Mouse (Mus musculus) heart, embryonic 16.5 days (tissue): ENCODE data around the gene Fscn1. TPM values are rescaled to one million over a fixed set of nuclear protein-coding genes. Genes with fewer than 3 reads are reported as not detected.

Experiments used
- ATAC-seq: fragments of 200-750 bp; cut with Nextera tagmentation; replicated peaks from 2 replicates; pipeline ENCODE4 v1.8.0; 2017; ENCODE audit warnings: moderate number of reproducible peaks; ENCODE audit not compliant: insufficient read depth, low FRiP score; ENCODE audit errors: extremely low read depth
- H3K27ac ChIP-seq: fragments of 300-500 bp; sonication (generic); 2 replicates; pipeline ENCODE4 v1.5.1; 2014; ENCODE audit warnings: mild to moderate bottlenecking, low read length, control low read depth, moderate library complexity
- H3K27me3 ChIP-seq: fragments of 300-500 bp; sonication (generic); 2 replicates; pipeline ENCODE4 v1.6.1; 2014; ENCODE audit warnings: low read length, mixed read lengths; ENCODE audit not compliant: control insufficient read depth, insufficient read depth
- H3K36me3 ChIP-seq: fragments of 300-500 bp; sonication (generic); 2 replicates; pipeline ENCODE4 v1.6.1; 2014; ENCODE audit not compliant: control insufficient read depth, insufficient read depth
- H3K4me1 ChIP-seq: fragments of 300-500 bp; sonication (generic); 2 replicates; pipeline ENCODE4 v1.6.1; 2014; ENCODE audit warnings: low read length, mixed read lengths; ENCODE audit not compliant: control insufficient read depth, insufficient read depth
- H3K4me2 ChIP-seq: fragments of 300-500 bp; sonication (generic); 2 replicates; pipeline ENCODE4 v1.6.1; 2014; ENCODE audit warnings: low read depth, mild to moderate bottlenecking, control low read depth, low read length
- H3K4me3 ChIP-seq: fragments of 300-500 bp; sonication (generic); 2 replicates; pipeline ENCODE4 v1.5.1; 2014; ENCODE audit warnings: mild to moderate bottlenecking, control low read depth, low read length
- H3K9ac ChIP-seq: fragments of 300-500 bp; sonication (generic); 2 replicates; pipeline ENCODE4 v1.6.1; 2014; ENCODE audit warnings: low read length, control low read depth
- H3K9me3 ChIP-seq: fragments of 300-500 bp; sonication (generic); replicated peaks from 2 replicates; pipeline ENCODE4 v1.6.1; 2016; ENCODE audit warnings: low read length; ENCODE audit not compliant: control insufficient read depth
- WGBS: fragments of 180-500 bp; shearing (Covaris S2); extraction: QIAGEN DNeasy Blood & Tissue Kit; methylation state at CpG from one replicate; pipeline ENCODE4 v1.1.7; 2014; 5-methylcytosine and 5-hydroxymethylcytosine counted together
- polyA plus RNA-seq: library from polyadenylated mRNA; unstranded; fragments of >200 nt; fragmentation: Nextera tagmentation; extraction: Ambion mirVana; gene quantifications from 2 replicates; pipeline ENCODE4 v1.2.1, GENCODE M21; 2015

Fscn1 gene
- polyA plus RNA-seq, 1 experiment from 2014 or later, result 129 TPM

DNA sequence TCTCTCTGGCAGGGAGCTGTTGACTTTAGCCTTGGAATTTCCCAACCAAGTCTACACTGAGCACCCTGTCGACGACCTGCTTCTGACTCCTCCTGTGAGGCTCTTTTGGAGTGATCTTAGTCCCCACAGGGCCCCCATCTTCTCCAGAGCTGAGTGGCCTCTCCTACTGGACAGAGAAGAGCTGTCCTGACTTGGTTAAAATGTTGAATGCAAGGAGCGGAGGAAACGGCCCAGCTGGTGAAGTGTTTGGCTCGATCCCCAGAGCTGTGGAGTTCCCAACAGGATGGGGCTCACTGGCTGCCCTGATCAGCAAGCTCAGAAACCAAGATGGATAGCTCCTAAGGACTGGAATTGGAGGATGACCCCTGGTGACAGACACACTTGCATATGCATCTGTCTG, 16.4 kb downstream of the Fscn1 start:
- Histone ChIP-seq H3K9ac (0 out of 2 replicates have a peak overlapping the region, but pooled peaks have one; percentile 30), H3K4me1 (peaks cover 9% of the 10 kb centered on the region), H3K9me3 (no peaks in the 10 kb centered on the region), H3K4me3 (no peak overlapping the region), H3K27ac (peak overlapping the region; percentile 46), H3K27me3 (no peaks in the 10 kb centered on the region), H3K36me3 (peaks cover 6% of the 10 kb centered on the region; the same call in 1 of the 2 replicates), H3K4me2 (no peak overlapping the region)
- no peak for ATAC-seq
- 27% methylated on average over 5 of the region's 5 CpGs for WGBS

DNA sequence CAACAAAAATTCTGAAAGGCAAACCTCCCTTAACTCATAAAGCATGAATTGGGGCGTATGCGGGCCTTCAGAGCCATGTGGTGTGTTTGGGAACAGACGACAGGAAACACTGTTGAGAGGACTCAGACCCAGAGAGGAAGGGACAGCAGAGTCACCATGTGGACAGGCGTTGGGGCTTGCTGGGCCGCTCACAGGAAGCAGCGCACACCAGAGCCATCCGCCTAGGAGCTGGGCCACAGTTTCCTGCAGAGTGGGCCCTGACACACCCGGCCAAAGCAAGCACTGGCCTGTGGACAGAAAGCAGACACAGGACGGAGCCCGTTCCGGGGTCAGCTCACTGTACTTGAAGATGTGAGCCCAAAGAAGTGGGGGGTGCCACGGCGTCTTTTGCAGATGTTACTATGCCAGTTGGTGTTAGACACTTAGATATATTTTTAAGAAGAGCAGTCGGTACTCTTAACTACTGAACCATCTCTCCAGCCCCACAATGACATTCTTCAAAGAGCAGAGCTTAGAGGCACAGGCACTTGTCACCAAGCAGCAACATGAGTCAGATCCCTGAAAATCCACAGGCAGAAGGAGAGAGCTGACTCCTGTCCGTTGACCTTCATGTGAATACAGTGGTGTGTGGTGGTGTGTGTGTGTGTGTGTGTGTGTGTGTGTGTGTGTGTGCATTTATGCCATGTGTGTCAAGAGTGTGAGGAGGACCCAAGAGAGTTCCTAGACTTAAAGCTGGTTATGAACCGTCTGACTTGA, 22.1 kb downstream of the Fscn1 start:
- H3K27me3 ChIP-seq, result no peaks in the 10 kb centered on the region
- no peaks in the 10 kb centered on the region for H3K36me3 ChIP-seq
- no peak overlapping the region for H3K9ac ChIP-seq
- WGBS, result 60% methylated on average over 16 of the region's 16 CpGs
- H3K9me3 ChIP-seq, result no peaks in the 10 kb centered on the region
- peak; percentile 81 for ATAC-seq
- H3K4me2 ChIP-seq, result no peak overlapping the region
- no peak overlapping the region for H3K4me3 ChIP-seq
- H3K27ac ChIP-seq, result peak overlapping the region; percentile 57
- H3K4me1 ChIP-seq, result peaks cover 6% of the 10 kb centered on the region; the same call in 1 of the 2 replicates

DNA sequence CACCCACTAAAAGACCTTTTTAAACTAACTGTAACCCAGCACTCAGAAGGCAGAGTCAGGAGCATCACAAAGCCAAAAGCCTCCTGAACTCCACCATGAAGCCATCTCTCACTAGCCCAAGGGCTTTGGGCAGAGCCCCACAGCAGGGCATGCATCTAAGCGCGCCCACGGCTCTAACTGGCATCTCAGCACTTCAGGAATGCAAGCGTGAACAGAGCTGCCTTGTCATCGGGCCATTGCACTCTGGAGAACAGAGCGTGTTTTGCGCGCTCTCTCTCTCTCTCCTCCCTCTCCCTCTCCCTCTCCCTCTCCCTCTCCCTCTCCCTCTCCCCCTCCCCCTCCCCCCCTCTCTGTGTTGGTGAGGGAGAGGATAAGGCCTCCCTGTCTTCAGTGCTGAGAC, 23.0 kb downstream of the Fscn1 start:
- no peaks in the 10 kb centered on the region for H3K27me3 ChIP-seq
- no peak overlapping the region for H3K4me3 ChIP-seq
- no peaks in the 10 kb centered on the region for H3K36me3 ChIP-seq
- H3K4me1 ChIP-seq, result peaks cover 8% of the 10 kb centered on the region; the same call in 1 of the 2 replicates
- no peak overlapping the region for H3K27ac ChIP-seq
- 52% methylated on average over 8 of the region's 8 CpGs for WGBS
- H3K9me3 ChIP-seq, result no peaks in the 10 kb centered on the region
- no peak overlapping the region for H3K9ac ChIP-seq
- H3K4me2 ChIP-seq, result no peak overlapping the region
- ATAC-seq, result no peak

GRCm38 (mm10) chr5:142984271-142984670, 24.1 kb downstream of the Fscn1 start:
- no peak overlapping the region for H3K4me3 ChIP-seq
- no peaks in the 10 kb centered on the region for H3K27me3 ChIP-seq
- no peaks in the 10 kb centered on the region for H3K36me3 ChIP-seq
- no peak overlapping the region for H3K4me2 ChIP-seq
- peaks cover 12% of the 10 kb centered on the region; the same call in 1 of the 2 replicates for H3K4me1 ChIP-seq
- H3K9ac ChIP-seq, result no peak overlapping the region
- no peak for ATAC-seq
- WGBS, result 78% methylated on average over 10 of the region's 10 CpGs
- H3K27ac ChIP-seq, result no peak overlapping the region
- no peaks in the 10 kb centered on the region for H3K9me3 ChIP-seq

- ATAC-seq, result no peak
- Histone ChIP-seq H3K4me3 (no peak overlapping the region), H3K9ac (no peak overlapping the region), H3K4me2 (no peak overlapping the region), H3K27me3 (no peaks in the 10 kb centered on the region), H3K4me1 (peaks cover 7% of the 10 kb centered on the region; the same call in 1 of the 2 replicates), H3K9me3 (no peaks in the 10 kb centered on the region), H3K36me3 (peaks cover 6% of the 10 kb centered on the region; the same call in 1 of the 2 replicates), H3K27ac (no peak overlapping the region)
- 68% methylated on average over 5 of the region's 5 CpGs for WGBS
Observed at GRCm38 (mm10) chr5:142988520-142988919, 28.4 kb downstream of the Fscn1 start.

DNA sequence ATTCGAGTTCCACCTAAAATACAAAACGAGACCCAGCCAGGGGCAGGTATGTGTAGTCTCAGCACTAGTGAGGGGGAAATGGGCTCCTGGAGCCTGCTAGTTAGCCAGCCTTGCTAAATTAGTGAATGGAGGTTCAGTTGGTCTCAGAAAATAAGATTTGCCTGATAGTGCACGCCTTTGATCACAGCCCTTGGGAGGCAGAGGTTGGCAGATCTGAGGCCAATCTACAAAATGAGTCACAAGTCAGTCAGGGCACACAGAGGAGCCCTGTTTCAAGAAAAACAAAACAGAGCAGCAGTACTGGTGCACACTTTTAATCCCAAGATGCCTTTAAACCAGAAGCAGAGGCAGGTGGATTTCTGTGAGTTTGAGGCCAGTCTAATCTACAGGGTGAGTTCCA, 29.0 kb downstream of the Fscn1 start:
- H3K4me1 ChIP-seq, result peaks cover 7% of the 10 kb centered on the region; the same call in 1 of the 2 replicates
- H3K4me3 ChIP-seq, result no peak overlapping the region
- WGBS, result 74% methylated on average over 3 of the region's 3 CpGs
- no peak overlapping the region; the same call in 1 of the 2 replicates for H3K27ac ChIP-seq
- ATAC-seq, result no peak
- no peaks in the 10 kb centered on the region for H3K27me3 ChIP-seq
- no peak overlapping the region for H3K9ac ChIP-seq
- H3K4me2 ChIP-seq, result no peak overlapping the region
- no peaks in the 10 kb centered on the region for H3K9me3 ChIP-seq
- H3K36me3 ChIP-seq, result peaks cover 10% of the 10 kb centered on the region; the same call in 1 of the 2 replicates

- Histone ChIP-seq H3K4me1 (no peaks in the 10 kb centered on the region), H3K36me3 (peaks cover 10% of the 10 kb centered on the region; the same call in 1 of the 2 replicates), H3K9me3 (no peaks in the 10 kb centered on the region), H3K27me3 (no peaks in the 10 kb centered on the region), H3K4me3 (no peak overlapping the region), H3K4me2 (no peak overlapping the region), H3K9ac (no peak overlapping the region), H3K27ac (no peak overlapping the region)
- WGBS, result 87% methylated on average over 2 of the region's 2 CpGs
- no peak for ATAC-seq
Observed at GRCm38 (mm10) chr5:142994746-142995145, 34.6 kb downstream of the Fscn1 start.

DNA sequence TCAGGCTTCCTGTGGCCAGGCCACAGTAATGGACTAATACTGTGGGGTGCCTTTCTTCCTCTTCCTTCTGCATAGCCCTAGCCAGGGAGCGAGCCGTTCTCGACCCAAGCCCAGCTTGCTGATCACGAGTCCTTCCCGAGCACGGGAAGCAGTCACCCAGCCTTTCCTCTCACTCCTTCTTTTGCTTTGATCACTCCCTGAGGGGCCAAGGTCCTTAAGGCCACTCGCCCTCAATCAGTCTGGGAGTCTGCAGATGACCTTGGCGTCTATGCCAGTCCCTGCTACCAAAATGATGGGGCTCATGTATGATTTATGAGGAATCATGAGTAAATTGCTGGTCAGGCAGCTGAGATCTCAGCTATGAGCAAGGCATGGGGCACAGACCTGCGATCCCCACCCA, 37.4 kb downstream of the Fscn1 start:
- H3K4me2 ChIP-seq, result no peak overlapping the region
- H3K9ac ChIP-seq, result no peak overlapping the region
- no peaks in the 10 kb centered on the region for H3K9me3 ChIP-seq
- no peaks in the 10 kb centered on the region for H3K27me3 ChIP-seq
- H3K27ac ChIP-seq, result peak overlapping the region; percentile 46
- H3K36me3 ChIP-seq, result peaks cover 10% of the 10 kb centered on the region; the same call in 1 of the 2 replicates
- 64% methylated on average over 9 of the region's 9 CpGs for WGBS
- ATAC-seq, result no peak
- peaks cover 11% of the 10 kb centered on the region for H3K4me1 ChIP-seq
- no peak overlapping the region for H3K4me3 ChIP-seq

DNA sequence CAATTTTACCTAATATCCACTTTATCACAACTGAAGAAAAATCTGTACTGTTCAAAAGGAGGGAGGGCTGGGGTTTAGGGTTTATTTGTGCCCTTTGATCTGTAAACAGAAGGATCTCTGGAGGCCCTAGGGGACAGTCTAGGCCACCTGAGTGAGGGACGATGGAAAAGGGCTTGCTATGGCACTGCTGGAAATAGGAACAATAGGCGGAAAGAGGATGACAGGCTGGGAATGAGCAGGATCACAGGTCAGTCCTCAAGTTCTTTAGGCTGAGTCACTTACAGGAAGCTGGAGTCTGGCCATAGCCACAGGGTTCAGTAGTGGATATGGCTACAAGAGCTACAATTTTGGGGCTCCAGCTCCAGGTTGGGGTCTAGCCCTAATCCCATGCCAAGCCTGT, 38.0 kb downstream of the Fscn1 start:
- peak overlapping the region; percentile 71 for H3K27ac ChIP-seq
- H3K4me1 ChIP-seq, result peaks cover 11% of the 10 kb centered on the region
- H3K4me2 ChIP-seq, result no peak overlapping the region
- H3K4me3 ChIP-seq, result no peak overlapping the region
- no peaks in the 10 kb centered on the region for H3K9me3 ChIP-seq
- no peak overlapping the region for H3K9ac ChIP-seq
- ATAC-seq, result peak; percentile 52; the same call in 1 of the 2 replicates
- no peaks in the 10 kb centered on the region for H3K27me3 ChIP-seq
- WGBS, result 59% methylated on average over 2 of the region's 2 CpGs
- peaks cover 7% of the 10 kb centered on the region; the same call in 1 of the 2 replicates for H3K36me3 ChIP-seq
